Mouse (Mus musculus) ES-E14 (cell line): ENCODE measurements at regions not wholly inside any gene's neighbourhood (a gene's known extent, or its start where the extent isn't known, plus 50 kb on each side); places are given as distances from the start of the nearest gene placed in this dataset.

ENCODE experiments used
- DNase-seq: peaks from one replicate; pipeline ENCODE4 v3.0.0-alpha.2; 2013; ENCODE audit warnings: low read depth, low spot score
- H3K27ac ChIP-seq: 2 replicates; pipeline ENCODE4 v1.5.1; 2012; ENCODE audit warnings: low read depth, mild to moderate bottlenecking, low read length, moderate library complexity, mixed read lengths; ENCODE audit not compliant: poor library complexity, insufficient read depth, severe bottlenecking
- H3K36me3 ChIP-seq: 2 replicates; pipeline ENCODE4 v1.6.1; 2012; ENCODE audit warnings: mild to moderate bottlenecking, low read length, moderate library complexity, mixed read lengths; ENCODE audit not compliant: control insufficient read depth, poor library complexity, insufficient read depth, severe bottlenecking
- H3K4me1 ChIP-seq, 2 experiments: fragments of 150-350 bp in 1 of 2; sonication (generic) in 1 of 2; 2 replicates each; pipeline ENCODE4 v1.6.1; 2012; ENCODE audit warnings: low read length in 2 of 2, mild to moderate bottlenecking in 1 of 2, mixed read lengths in 1 of 2; ENCODE audit not compliant: control insufficient read depth in 2 of 2, insufficient read depth in 2 of 2, poor library complexity in 1 of 2
- H3K4me3 ChIP-seq, 2 experiments: fragments of 150-350 bp in 1 of 2; sonication (generic) in 1 of 2; 2 replicates each; pipeline ENCODE4 v1.5.1; 2012; ENCODE audit warnings: low read length in 2 of 2, low read depth in 1 of 2, mild to moderate bottlenecking in 1 of 2, mixed read lengths in 1 of 2; ENCODE audit not compliant: insufficient read depth in 1 of 2, poor library complexity in 1 of 2, severe bottlenecking in 1 of 2
- H3K9ac ChIP-seq: 2 replicates; pipeline ENCODE4 v1.6.1; 2012; ENCODE audit warnings: low read depth, mild to moderate bottlenecking, low read length, mixed read lengths; ENCODE audit not compliant: poor library complexity, insufficient read depth, severe bottlenecking
- H3K9me3 ChIP-seq: fragments of 150-350 bp; sonication (generic); 2 replicates; pipeline ENCODE4 v1.6.1; 2012; ENCODE audit warnings: low read depth, mild to moderate bottlenecking, low read length; ENCODE audit not compliant: control insufficient read depth, insufficient read depth
- CHD2 ChIP-seq: IDR thresholded peaks from 2 replicates; pipeline ENCODE4 v1.6.1; 2014; ENCODE audit warnings: mild to moderate bottlenecking, low read depth, low read length, inconsistent platforms
- HCFC1 ChIP-seq: IDR thresholded peaks from 2 replicates; pipeline ENCODE4 v1.6.1; 2012; ENCODE audit warnings: low read length, inconsistent platforms, borderline replicate concordance; ENCODE audit not compliant: insufficient read depth
- MAFK ChIP-seq: IDR thresholded peaks from 2 replicates; pipeline ENCODE4 v1.6.1; 2014; ENCODE audit warnings: mild to moderate bottlenecking, low read depth, low read length, inconsistent platforms; ENCODE audit not compliant: insufficient read depth
- ZC3H11A ChIP-seq: IDR thresholded peaks from 2 replicates; pipeline ENCODE4 v1.6.1; 2012; ENCODE audit warnings: low read depth, mild to moderate bottlenecking, inconsistent platforms, low read length, borderline replicate concordance
- ZNF384 ChIP-seq: IDR thresholded peaks from 2 replicates; pipeline ENCODE4 v1.6.1; 2012; ENCODE audit warnings: low read depth, low read length, inconsistent platforms
- in situ Hi-C, 2 experiments: fragments of 600-800 bp; cut with MboI; formaldehyde crosslinking; loops; one replicate each; pipeline ENCODE4 v1.15.1; 2025; ENCODE audit warnings: low sequenced_read_pairs in 2 of 2, inconsistent platforms in 1 of 2; ENCODE audit not compliant: unreplicated experiment in 2 of 2

DNA sequence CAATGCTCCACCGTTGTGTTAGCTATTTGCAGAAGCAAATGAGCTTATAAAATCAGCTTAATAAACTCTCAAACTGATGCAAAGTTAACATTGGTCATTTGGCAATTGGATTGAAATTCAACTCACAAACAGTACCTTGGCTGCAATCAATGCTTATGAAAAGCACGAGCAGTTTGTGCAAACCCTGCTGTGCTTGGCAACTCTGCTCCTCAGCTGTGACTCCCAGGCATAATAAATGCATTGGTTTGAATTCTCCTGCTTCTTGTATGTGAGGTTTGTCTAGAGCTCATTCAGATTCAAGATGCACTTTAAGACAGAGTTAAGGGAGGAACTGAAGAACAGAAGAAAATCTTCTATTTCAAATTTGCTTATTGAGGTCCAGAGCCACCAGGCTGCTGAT lies 553.2 kb upstream of the Marcks start:
- Histone ChIP-seq H3K4me1 (no peaks in the 10 kb centered on the region), H3K36me3 (no peaks in the 10 kb centered on the region), H3K4me3 (no peak overlapping the region), H3K9me3 (no peaks in the 10 kb centered on the region), H3K9ac (no peak overlapping the region), H3K27ac (no peak overlapping the region)
- DNase-seq = no peak
- TF ChIP-seq ZNF384 (no peak), CHD2 (no peak), ZC3H11A (no peak), MAFK (no peak), HCFC1 (no peak)
- in situ Hi-C loops = no loop called here

DNA sequence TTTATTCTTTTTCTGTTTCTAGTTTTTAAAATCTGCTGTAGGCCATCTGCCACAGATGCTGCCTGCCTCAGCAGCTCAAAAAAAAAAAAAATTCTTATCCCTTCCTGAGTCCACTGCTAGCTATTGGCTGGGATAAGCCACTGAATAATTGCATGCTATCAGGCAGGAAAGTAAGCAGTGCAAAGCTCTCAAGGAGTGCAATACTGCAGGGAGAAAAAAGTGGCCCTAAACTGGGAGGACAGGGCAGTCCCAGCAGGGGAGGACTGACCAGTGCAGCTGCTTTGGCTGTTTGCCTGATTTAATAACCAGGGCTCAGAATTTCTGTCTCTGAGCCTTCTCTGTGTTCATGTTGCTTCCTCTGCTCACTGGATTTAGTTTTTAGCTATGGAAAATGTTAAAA lies 544.4 kb upstream of the Marcks start:
- in situ Hi-C loops = no loop called here
- TF ChIP-seq MAFK (no peak), ZNF384 (no peak)
- no peak overlapping the region for H3K4me3 ChIP-seq
- no peaks in the 10 kb centered on the region for H3K9me3 ChIP-seq
- H3K4me1 ChIP-seq = no peaks in the 10 kb centered on the region
- DNase-seq = no peak
- no peaks in the 10 kb centered on the region for H3K36me3 ChIP-seq
- no peak overlapping the region for H3K27ac ChIP-seq
- H3K9ac ChIP-seq = no peak overlapping the region

DNA sequence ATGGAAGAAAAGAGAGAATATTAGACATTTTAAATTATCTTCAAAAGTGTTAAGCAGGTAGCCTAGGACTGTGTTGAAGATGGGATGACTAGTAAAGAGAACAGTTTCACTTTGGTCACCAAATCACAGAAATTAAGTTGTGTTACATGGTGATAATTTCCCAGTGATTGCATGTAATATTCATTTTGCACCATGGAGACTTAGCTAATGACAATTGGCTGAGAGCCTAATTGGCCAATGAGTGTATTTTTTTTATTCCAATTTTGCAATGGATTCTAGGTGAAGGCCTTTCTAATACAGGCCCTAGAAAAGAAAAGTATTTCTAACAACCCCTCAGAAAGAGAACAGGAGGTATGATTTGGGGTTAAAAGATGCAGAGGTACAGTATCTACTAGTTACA lies 541.9 kb upstream of the Marcks start:
- no peak for DNase-seq
- Histone ChIP-seq H3K9ac (no peak overlapping the region), H3K27ac (no peak overlapping the region), H3K9me3 (no peaks in the 10 kb centered on the region), H3K4me3 (no peak overlapping the region), H3K36me3 (no peaks in the 10 kb centered on the region), H3K4me1 (no peaks in the 10 kb centered on the region)
- no peak for TF ChIP-seq ZNF384
- TF ChIP-seq MAFK = no peak
- TF ChIP-seq CHD2 = no peak
- TF ChIP-seq ZC3H11A = no peak
- TF ChIP-seq HCFC1 = no peak
- in situ Hi-C loops = no loop called here

DNA sequence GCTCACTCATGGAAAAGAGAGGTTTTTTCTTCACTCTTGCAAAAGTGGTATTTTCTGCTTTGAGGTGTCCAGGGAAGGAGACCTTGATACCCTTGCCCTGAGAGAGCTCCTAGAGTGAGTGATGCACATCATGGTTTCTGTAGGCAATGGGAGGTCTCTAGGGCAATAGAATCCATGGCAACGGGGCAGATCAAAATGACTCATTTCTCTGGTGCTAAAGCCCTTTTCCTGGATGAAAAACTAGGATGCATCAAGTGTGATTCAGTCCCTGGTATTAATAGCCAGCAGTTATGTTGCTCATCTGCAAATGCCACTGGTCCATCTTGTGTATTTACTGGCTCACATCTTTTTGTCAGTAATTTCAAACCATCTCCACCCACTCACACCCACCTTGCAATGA lies 539.1 kb upstream of the Marcks start:
- Histone ChIP-seq H3K4me1 (no peaks in the 10 kb centered on the region), H3K9ac (no peak overlapping the region), H3K4me3 (no peak overlapping the region), H3K27ac (no peak overlapping the region), H3K9me3 (no peaks in the 10 kb centered on the region), H3K36me3 (no peaks in the 10 kb centered on the region)
- DNase-seq = no peak
- in situ Hi-C loops = no loop called here
- TF ChIP-seq CHD2 (no peak), HCFC1 (no peak), ZNF384 (no peak), MAFK (no peak), ZC3H11A (no peak)

DNA sequence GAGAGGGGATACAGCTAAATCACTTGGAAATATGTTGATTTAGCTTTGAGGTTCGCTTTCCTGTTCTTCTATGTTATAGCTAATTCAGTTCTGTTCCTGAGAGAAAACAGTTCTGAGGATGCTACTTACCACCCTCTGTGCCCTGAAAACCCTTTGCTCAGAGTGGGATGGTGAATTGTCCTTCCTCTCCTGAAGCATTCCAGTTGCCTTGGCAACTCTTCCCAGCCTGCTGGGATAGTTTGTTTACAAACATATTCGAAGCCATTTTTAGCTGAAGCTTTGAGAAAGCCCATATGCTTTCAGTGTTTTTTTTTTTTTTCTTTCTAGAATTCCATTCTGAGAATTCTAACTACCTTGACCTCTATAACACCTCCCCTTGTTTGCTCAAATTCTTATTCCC lies 530.1 kb upstream of the Marcks start:
- Histone ChIP-seq H3K4me3 (no peak overlapping the region), H3K9ac (no peak overlapping the region), H3K27ac (no peak overlapping the region), H3K9me3 (no peaks in the 10 kb centered on the region), H3K4me1 (peaks cover 2 to 5% of the 10 kb centered on the region in 2 experiments; a peak in 1 of 4 replicates), H3K36me3 (no peaks in the 10 kb centered on the region)
- DNase-seq = no peak
- TF ChIP-seq HCFC1 (no peak), CHD2 (no peak), ZC3H11A (no peak), ZNF384 (no peak), MAFK (no peak)
- in situ Hi-C loops = no loop called here
